Mouse (Mus musculus): Measurements from ENCODE around the gene Narfl.

- TF ChIP-seq FLI1 (IDR thresholded peaks at IDR 0.05; ENCODE audit: low read length) (no peak), GATA1 (IDR thresholded peaks at IDR 0.05; ENCODE audit: borderline replicate concordance, low read length) (no peak)
Measured at GRCm38 (mm10) chr17:25817662-25818061, 44.1 kb downstream of the Narfl start.

All from megakaryocyte, embryonic 14.5 days (primary cell).